Comparison of ENCODE assay signal across 8 mouse cellular contexts in genomic region chr6:118455042-118455631, GRCm38 (mm10). TPM values are rescaled to one million over a fixed set of nuclear protein-coding genes. Genes with fewer than 3 reads are reported as not detected.
DNase-seq lines count a peak whose midpoint lies in the region; ATAC-seq and TF ChIP-seq lines count a peak whose summit lies in the region.

Gene Zfp248 (minus strand): TSS chr6:118455528.

- no peak for TF ChIP-seq EP300 in liver, embryonic 14.5 days (IDR thresholded peaks at IDR 0.05; ENCODE audit: low read depth)

- peak within 1 kb of the TSS; percentile 89 for H3K27ac ChIP-seq in forebrain, embryonic 11.5 days (ENCODE audit: low read depth, low read length)
- peak within 1 kb of the TSS; percentile 77 for H3K27ac ChIP-seq in heart, embryonic 16.5 days (ENCODE audit: low read length)
- no peak within 1 kb of the TSS for H3K27ac ChIP-seq in liver, embryonic 14.5 days
- H3K27ac ChIP-seq in stomach, embryonic 15.5 days: peak within 1 kb of the TSS; percentile 95

- H3K4me3 ChIP-seq in E14TG2a.4 (replicated peaks; ENCODE audit: low read length): peak within 1 kb of the TSS; percentile 88
- H3K4me3 ChIP-seq in forebrain, embryonic 11.5 days (ENCODE audit: low read depth, low read length): peak within 1 kb of the TSS; percentile 72
- peak within 1 kb of the TSS; percentile 60 for H3K4me3 ChIP-seq in heart, embryonic 16.5 days (ENCODE audit: low read length)
- peak within 1 kb of the TSS; percentile 57 to 67 for H3K4me3 ChIP-seq in liver, embryonic 14.5 days (ENCODE audit: insufficient read depth in 1 of 2, low read depth in 2 of 2, low read length in 2 of 2)
- peak within 1 kb of the TSS; percentile 77 for H3K4me3 ChIP-seq in stomach, embryonic 15.5 days (replicated peaks)

- H3K27me3 ChIP-seq in E14TG2a.4 (ENCODE audit: insufficient read depth, low read length): peaks cover 33% of the 10 kb centered on the region
- no peaks in the 10 kb centered on the region for H3K27me3 ChIP-seq in forebrain, embryonic 11.5 days (ENCODE audit: control insufficient read depth, insufficient read depth, low read length)
- H3K27me3 ChIP-seq in heart, embryonic 16.5 days (ENCODE audit: control insufficient read depth, insufficient read depth, low read length): no peaks in the 10 kb centered on the region
- no peaks in the 10 kb centered on the region for H3K27me3 ChIP-seq in liver, embryonic 14.5 days (ENCODE audit: control insufficient read depth, insufficient read depth, low read length)
- no peaks in the 10 kb centered on the region for H3K27me3 ChIP-seq in stomach, embryonic 15.5 days (replicated peaks)

- peak; percentile 70 for DNase-seq in c-Kit-positive CD71-positive TER-119-negative erythroid progenitor cells, embryonic 14.5 days (ENCODE audit: low read depth)
- peak; percentile 94 for DNase-seq in forebrain, embryonic 11.5 days (ENCODE audit: low spot score)
- peak; percentile 92 to 93 for DNase-seq in kidney, postnatal 25 days
- peak; percentile 50 to 57 (median 52) for DNase-seq in liver, embryonic 14.5 days (ENCODE audit: low read depth in 3 of 3, low spot score in 3 of 3)
- peak; percentile 91 for DNase-seq in neural tube, embryonic 10.5 days (ENCODE audit: extremely low spot score, low spot score)

- H3K9me3 ChIP-seq in E14TG2a.4 (ENCODE audit: low read length): no peaks in the 10 kb centered on the region
- no peaks in the 10 kb centered on the region for H3K9me3 ChIP-seq in forebrain, embryonic 11.5 days (ENCODE audit: control insufficient read depth, low read length)
- no peaks in the 10 kb centered on the region for H3K9me3 ChIP-seq in heart, embryonic 16.5 days (replicated peaks; ENCODE audit: control insufficient read depth, low read length)
- H3K9me3 ChIP-seq in liver, embryonic 14.5 days (ENCODE audit: control insufficient read depth, low read length): no peaks in the 10 kb centered on the region
- no peaks in the 10 kb centered on the region for H3K9me3 ChIP-seq in stomach, embryonic 15.5 days

- ATAC-seq in forebrain, embryonic 11.5 days (replicated peaks; ENCODE audit: low FRiP score): peak; percentile 95
- peak; percentile 88 for ATAC-seq in heart, embryonic 16.5 days (replicated peaks; ENCODE audit: extremely low read depth, insufficient read depth, low FRiP score)
- ATAC-seq in liver, embryonic 14.5 days (ENCODE audit: insufficient read depth): peak; percentile 79
- peak; percentile 92 for ATAC-seq in stomach, embryonic 15.5 days (ENCODE audit: insufficient read depth, low FRiP score, low read depth)

- H3K36me3 ChIP-seq in E14TG2a.4 (ENCODE audit: insufficient read depth, low read length): no peaks in the 10 kb centered on the region
- H3K36me3 ChIP-seq in forebrain, embryonic 11.5 days (ENCODE audit: control insufficient read depth, insufficient read depth, low read length): no peaks in the 10 kb centered on the region; the same call in 1 of the 2 replicates
- H3K36me3 ChIP-seq in heart, embryonic 16.5 days (ENCODE audit: control insufficient read depth, insufficient read depth): no peaks in the 10 kb centered on the region
- H3K36me3 ChIP-seq in liver, embryonic 14.5 days (replicated peaks; ENCODE audit: control insufficient read depth, insufficient read depth, low read depth): no peaks in the 10 kb centered on the region
- no peaks in the 10 kb centered on the region for H3K36me3 ChIP-seq in stomach, embryonic 15.5 days

- TF ChIP-seq CTCF in E14TG2a.4 (conservative IDR thresholded peaks at IDR 0.05; ENCODE audit: low read length): no peak
- peak; percentile 65 for TF ChIP-seq CTCF in liver, embryonic 14.5 days (IDR thresholded peaks at IDR 0.05; ENCODE audit: low read depth)

- WGBS in forebrain, embryonic 11.5 days: under 1% methylated on average over 43 of the region's 43 CpGs
- WGBS in heart, embryonic 16.5 days: under 1% methylated on average over 43 of the region's 43 CpGs
- WGBS in liver, embryonic 14.5 days (ENCODE audit: insufficient replicate concordance): under 1% methylated on average over 43 of the region's 43 CpGs
- WGBS in stomach, embryonic 15.5 days: under 1% methylated on average over 43 of the region's 43 CpGs

- H3K4me1 ChIP-seq in E14TG2a.4 (replicated peaks; ENCODE audit: low read depth, low read length): peaks cover 10% of the 10 kb centered on the region; the same call in 1 of the 2 replicates
- H3K4me1 ChIP-seq in forebrain, embryonic 11.5 days (replicated peaks; ENCODE audit: control insufficient read depth, insufficient read depth, low read length): no peaks in the 10 kb centered on the region; the same call in 1 of the 2 replicates
- peaks cover 9% of the 10 kb centered on the region for H3K4me1 ChIP-seq in heart, embryonic 16.5 days (ENCODE audit: control insufficient read depth, insufficient read depth, low read length)
- peaks cover 0 to 3% of the 10 kb centered on the region in 2 experiments; a peak in 2 of 4 replicates for H3K4me1 ChIP-seq in liver, embryonic 14.5 days (replicated peaks; ENCODE audit: control insufficient read depth in 2 of 2, insufficient read depth in 2 of 2, low read length in 1 of 2)
- peaks cover 4% of the 10 kb centered on the region; the same call in 1 of the 2 replicates for H3K4me1 ChIP-seq in stomach, embryonic 15.5 days

- H3K4me2 ChIP-seq in forebrain, embryonic 11.5 days (ENCODE audit: low read depth, low read length, severe bottlenecking): peak within 1 kb of the TSS; percentile 79
- H3K4me2 ChIP-seq in heart, embryonic 16.5 days (ENCODE audit: low read depth, low read length): peak within 1 kb of the TSS; percentile 61
- peak within 1 kb of the TSS; percentile 70 for H3K4me2 ChIP-seq in liver, embryonic 14.5 days (ENCODE audit: low read depth)
- peak within 1 kb of the TSS; percentile 86 for H3K4me2 ChIP-seq in stomach, embryonic 15.5 days

- H3K9ac ChIP-seq in forebrain, embryonic 11.5 days (ENCODE audit: low read length): peak within 1 kb of the TSS; percentile 90
- H3K9ac ChIP-seq in heart, embryonic 16.5 days (ENCODE audit: low read length): peak within 1 kb of the TSS; percentile 76
- H3K9ac ChIP-seq in liver, embryonic 14.5 days (replicated peaks): peak within 1 kb of the TSS; percentile 38
- H3K9ac ChIP-seq in stomach, embryonic 15.5 days: peak within 1 kb of the TSS; percentile 80

RNA-seq across cellular contexts. Expression of gene Zfp248, which starts in this region (rescaled TPM):
- polyA plus RNA-seq in forebrain, embryonic 11.5 days (2014; fragmentation: Nextera tagmentation; extraction: Ambion mirVana): 8.9 and 9.6 TPM in 2 replicates
- 4.0 and 4.3 TPM in 2 replicates for polyA plus RNA-seq in heart, embryonic 16.5 days (2015; fragmentation: Nextera tagmentation; extraction: Ambion mirVana)
- 0.45 and 0.54 TPM in 2 replicates for polyA plus RNA-seq in liver, embryonic 14.5 days (2012; rRNA removed)
- 0.53 and 0.82 TPM in 2 replicates for polyA plus RNA-seq in liver, embryonic 14.5 days (2014; fragmentation: Nextera tagmentation; extraction: Ambion mirVana)
- 6.5 and 7.1 TPM in 2 replicates for polyA plus RNA-seq in stomach, embryonic 15.5 days (2015; fragmentation: Nextera tagmentation; extraction: Ambion mirVana)

Comparison
In these comparisons a context has a peak if more than half of its experiments do, and no peak if none do; other contexts are left out.
1. Peak in DNase-seq, ATAC-seq, H3K4me3 ChIP-seq, H3K9ac ChIP-seq and H3K4me2 ChIP-seq in liver, embryonic 14.5 days; RNA of the gene not detected or under 1 TPM.
2. H3K9ac ChIP-seq: peak in every context shown above with its lines; median percentile 90 in forebrain, embryonic 11.5 days; 80 in stomach, embryonic 15.5 days; 76 in heart, embryonic 16.5 days; 38 in liver, embryonic 14.5 days.